Mouse (Mus musculus): ENCODE results near the gene Med12l. TPM values are rescaled to one million over a fixed set of nuclear protein-coding genes. Genes with fewer than 3 reads are reported as not detected.
A peak's percentile ranks its signal among the peaks of the same experiment; 100 is the strongest.

Med12l gene
- polyA plus RNA-seq, 1 experiment from 2014 or later: 1.4 TPM

GRCm38 (mm10) chr3:59176871-59177270 is 171.2 kb downstream of the Med12l start:
- Histone ChIP-seq H3K9ac (ENCODE audit: low read length) (no peak overlapping the region), H3K9me3 (ENCODE audit: control insufficient read depth, low read length) (no peaks in the 10 kb centered on the region), H3K4me2 (ENCODE audit: low read depth, low read length) (no peak overlapping the region), H3K4me1 (replicated peaks; ENCODE audit: control insufficient read depth, insufficient read depth, low read length) (peaks cover 6% of the 10 kb centered on the region), H3K36me3 (ENCODE audit: control insufficient read depth, insufficient read depth, low read length) (no peaks in the 10 kb centered on the region), H3K27me3 (ENCODE audit: control insufficient read depth, insufficient read depth, low read depth, low read length) (no peaks in the 10 kb centered on the region), H3K4me3 (ENCODE audit: low read length) (no peak overlapping the region), H3K27ac (ENCODE audit: low read length) (no peak overlapping the region)
- ATAC-seq (ENCODE audit: low read depth): no peak
- 66% methylated on average over 5 of the region's 5 CpGs for WGBS

DNA sequence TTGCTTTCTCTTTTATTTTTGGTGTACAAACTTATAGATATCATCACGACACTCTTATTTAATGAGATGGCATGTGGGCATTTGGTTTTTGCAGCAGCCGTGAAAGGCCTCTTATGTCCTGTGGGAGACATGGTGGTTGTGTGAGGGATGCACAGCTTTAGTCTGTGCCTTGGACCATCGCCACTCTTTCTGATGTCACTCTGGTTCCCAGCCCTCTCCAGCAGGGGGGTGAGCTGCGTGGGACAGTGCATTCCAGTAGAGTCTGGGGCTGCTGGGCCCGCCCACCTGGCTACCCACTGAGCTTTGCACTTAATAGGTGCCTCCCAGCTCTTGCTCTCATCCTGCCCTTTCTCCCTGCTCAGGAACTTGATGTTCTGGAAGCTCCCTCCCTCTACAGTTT is 175.5 kb downstream of the Med12l start:
- Histone ChIP-seq H3K4me3 (ENCODE audit: low read length) (no peak overlapping the region), H3K4me1 (replicated peaks; ENCODE audit: control insufficient read depth, insufficient read depth, low read length) (peaks cover 6% of the 10 kb centered on the region; the same call in 1 of the 2 replicates), H3K27ac (ENCODE audit: low read length) (no peak overlapping the region), H3K4me2 (ENCODE audit: low read depth, low read length) (no peak overlapping the region), H3K9me3 (ENCODE audit: control insufficient read depth, low read length) (no peaks in the 10 kb centered on the region), H3K36me3 (ENCODE audit: control insufficient read depth, insufficient read depth, low read length) (no peaks in the 10 kb centered on the region), H3K9ac (ENCODE audit: low read length) (no peak overlapping the region), H3K27me3 (ENCODE audit: control insufficient read depth, insufficient read depth, low read depth, low read length) (no peaks in the 10 kb centered on the region)
- 0 out of 2 replicates have a peak, but pooled peaks have one; percentile 17 for ATAC-seq (ENCODE audit: low read depth)
- WGBS: 54% methylated on average over 5 of the region's 5 CpGs

DNA sequence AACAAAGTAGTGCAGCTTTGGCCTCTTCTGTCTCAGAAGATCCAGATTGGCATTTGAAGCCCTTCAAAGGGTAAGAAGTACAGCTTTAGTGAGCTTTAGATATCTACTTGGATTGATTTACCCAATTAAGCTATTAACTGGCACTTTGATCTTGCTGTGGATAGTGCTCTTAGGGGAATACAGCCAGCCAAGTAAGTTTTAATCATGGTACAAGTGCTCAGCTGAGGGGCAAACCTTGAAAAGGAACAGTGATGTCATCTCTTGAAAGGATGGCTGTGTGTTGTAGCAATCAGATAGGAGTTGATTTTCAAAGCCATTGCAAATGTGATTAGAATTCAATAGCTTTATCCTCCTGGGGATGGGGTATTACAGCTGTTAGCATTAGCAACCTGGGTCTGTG is 176.5 kb downstream of the Med12l start:
- Histone ChIP-seq H3K4me3 (ENCODE audit: low read length) (no peak overlapping the region), H3K27ac (ENCODE audit: low read length) (no peak overlapping the region), H3K4me2 (ENCODE audit: low read depth, low read length) (no peak overlapping the region), H3K27me3 (ENCODE audit: control insufficient read depth, insufficient read depth, low read depth, low read length) (no peaks in the 10 kb centered on the region), H3K36me3 (ENCODE audit: control insufficient read depth, insufficient read depth, low read length) (no peaks in the 10 kb centered on the region), H3K4me1 (replicated peaks; ENCODE audit: control insufficient read depth, insufficient read depth, low read length) (peaks cover 6% of the 10 kb centered on the region; the same call in 1 of the 2 replicates), H3K9ac (ENCODE audit: low read length) (no peak overlapping the region), H3K9me3 (ENCODE audit: control insufficient read depth, low read length) (no peaks in the 10 kb centered on the region)
- no peak for ATAC-seq (ENCODE audit: low read depth)

- Histone ChIP-seq H3K4me2 (ENCODE audit: low read depth, low read length) (no peak overlapping the region), H3K36me3 (ENCODE audit: control insufficient read depth, insufficient read depth, low read length) (no peaks in the 10 kb centered on the region), H3K4me3 (ENCODE audit: low read length) (no peak overlapping the region), H3K27ac (ENCODE audit: low read length) (no peak overlapping the region; the same call in 1 of the 2 replicates), H3K27me3 (ENCODE audit: control insufficient read depth, insufficient read depth, low read depth, low read length) (no peaks in the 10 kb centered on the region), H3K9ac (ENCODE audit: low read length) (no peak overlapping the region), H3K4me1 (replicated peaks; ENCODE audit: control insufficient read depth, insufficient read depth, low read length) (peaks cover 3% of the 10 kb centered on the region; the same call in 1 of the 2 replicates), H3K9me3 (ENCODE audit: control insufficient read depth, low read length) (no peaks in the 10 kb centered on the region)
- ATAC-seq (ENCODE audit: low read depth): peak; percentile 56; the same call in 1 of the 2 replicates
- WGBS: 50% methylated on average over 4 of the region's 4 CpGs
Measured at GRCm38 (mm10) chr3:59185662-59186061, 180.0 kb downstream of the Med12l start.

DNA sequence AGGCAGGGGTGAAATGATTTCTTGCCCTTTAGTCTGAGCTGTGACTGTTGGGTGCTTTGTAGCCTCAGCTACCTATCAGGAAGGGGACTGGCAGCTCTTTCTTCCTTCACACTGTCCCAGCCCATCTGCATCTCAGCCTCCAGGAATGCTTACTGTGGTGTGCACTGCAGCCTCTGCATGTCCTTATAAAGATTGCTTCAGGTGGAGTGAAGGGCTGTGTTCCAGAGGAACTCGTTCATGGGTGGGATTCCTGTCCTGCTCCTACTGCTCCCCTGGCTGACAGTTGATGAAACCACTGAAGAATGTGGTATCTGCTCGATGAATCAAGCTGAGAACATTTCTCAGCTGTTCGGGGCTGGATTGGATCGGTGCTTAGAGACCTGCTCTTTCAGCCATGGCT is 181.7 kb downstream of the Med12l start:
- Histone ChIP-seq H3K36me3 (ENCODE audit: control insufficient read depth, insufficient read depth, low read length) (no peaks in the 10 kb centered on the region), H3K4me1 (replicated peaks; ENCODE audit: control insufficient read depth, insufficient read depth, low read length) (0 out of 2 replicates have a peak, but pooled peaks cover 3% of the 10 kb centered on the region), H3K27ac (ENCODE audit: low read length) (no peak overlapping the region), H3K9me3 (ENCODE audit: control insufficient read depth, low read length) (no peaks in the 10 kb centered on the region), H3K9ac (ENCODE audit: low read length) (no peak overlapping the region), H3K4me3 (ENCODE audit: low read length) (no peak overlapping the region), H3K27me3 (ENCODE audit: control insufficient read depth, insufficient read depth, low read depth, low read length) (no peaks in the 10 kb centered on the region), H3K4me2 (ENCODE audit: low read depth, low read length) (no peak overlapping the region)
- no peak for ATAC-seq (ENCODE audit: low read depth)
- WGBS: 71% methylated on average over 4 of the region's 4 CpGs

GRCm38 (mm10) chr3:59191674-59192073 is 186.0 kb downstream of the Med12l start:
- Histone ChIP-seq H3K4me3 (ENCODE audit: low read length) (no peak overlapping the region), H3K27me3 (ENCODE audit: control insufficient read depth, insufficient read depth, low read depth, low read length) (no peaks in the 10 kb centered on the region), H3K9ac (ENCODE audit: low read length) (no peak overlapping the region), H3K4me1 (replicated peaks; ENCODE audit: control insufficient read depth, insufficient read depth, low read length) (no peaks in the 10 kb centered on the region), H3K36me3 (ENCODE audit: control insufficient read depth, insufficient read depth, low read length) (no peaks in the 10 kb centered on the region), H3K27ac (ENCODE audit: low read length) (no peak overlapping the region), H3K9me3 (ENCODE audit: control insufficient read depth, low read length) (no peaks in the 10 kb centered on the region), H3K4me2 (ENCODE audit: low read depth, low read length) (no peak overlapping the region)
- ATAC-seq (ENCODE audit: low read depth): no peak
- WGBS: 94% methylated on average over 6 of the region's 6 CpGs

DNA sequence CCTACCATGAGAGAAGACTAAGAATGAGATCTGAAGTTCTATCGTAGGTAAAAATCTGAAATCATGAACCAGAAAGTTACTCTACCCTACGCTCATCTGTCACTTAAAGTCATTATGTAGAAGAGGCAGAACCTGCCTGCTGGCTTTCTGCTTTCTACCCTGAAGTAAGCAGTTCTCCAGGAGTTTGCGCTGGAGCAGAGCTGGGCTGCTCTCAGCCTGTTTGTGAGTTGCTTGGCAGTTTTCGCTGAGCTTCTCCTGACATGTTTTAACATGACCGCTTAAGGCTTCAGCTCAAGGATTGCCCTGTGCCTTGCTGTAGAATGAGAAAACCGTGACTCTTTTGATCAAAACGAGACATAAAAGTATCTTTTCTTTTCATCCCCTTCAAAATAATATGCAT is 188.5 kb downstream of the Med12l start:
- Histone ChIP-seq H3K27me3 (ENCODE audit: control insufficient read depth, insufficient read depth, low read depth, low read length) (no peaks in the 10 kb centered on the region), H3K4me2 (ENCODE audit: low read depth, low read length) (no peak overlapping the region), H3K9ac (ENCODE audit: low read length) (no peak overlapping the region), H3K4me3 (ENCODE audit: low read length) (no peak overlapping the region), H3K36me3 (ENCODE audit: control insufficient read depth, insufficient read depth, low read length) (no peaks in the 10 kb centered on the region), H3K9me3 (ENCODE audit: control insufficient read depth, low read length) (no peaks in the 10 kb centered on the region), H3K27ac (ENCODE audit: low read length) (no peak overlapping the region), H3K4me1 (replicated peaks; ENCODE audit: control insufficient read depth, insufficient read depth, low read length) (no peaks in the 10 kb centered on the region)
- ATAC-seq (ENCODE audit: low read depth): no peak
- WGBS: 90% methylated on average over 7 of the region's 7 CpGs

DNA sequence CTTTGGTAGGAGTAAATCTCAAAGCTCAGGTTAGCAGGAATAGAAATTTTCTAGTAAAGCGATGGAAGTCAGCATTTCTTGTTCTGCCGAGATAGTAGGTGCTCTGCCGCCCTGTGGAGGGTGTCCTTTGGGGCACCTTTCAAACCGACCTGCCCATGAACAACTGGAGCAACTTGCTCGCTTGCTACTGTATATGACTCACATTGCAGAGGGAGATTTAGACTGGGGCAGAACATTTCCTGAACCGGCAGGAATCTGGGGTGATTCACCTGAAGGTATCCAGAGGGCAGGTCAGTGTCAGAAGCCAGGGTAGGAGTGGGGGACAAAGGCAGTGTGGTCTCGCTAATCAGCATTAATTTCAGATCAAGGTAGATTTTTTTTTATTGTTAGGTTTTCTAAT is 189.3 kb downstream of the Med12l start, which contains the start of gene Gpr87:
Gene Gpr87 (minus strand): TSS at position 167 of the 400 bp plus-strand sequence.
- no peaks in the 10 kb centered on the region for H3K9me3 ChIP-seq (ENCODE audit: control insufficient read depth, low read length)
- 79% methylated on average over 7 of the region's 7 CpGs for WGBS
- H3K27me3 ChIP-seq (ENCODE audit: control insufficient read depth, insufficient read depth, low read depth, low read length): no peaks in the 10 kb centered on the region
- H3K36me3 ChIP-seq (ENCODE audit: control insufficient read depth, insufficient read depth, low read length): no peaks in the 10 kb centered on the region
- H3K4me1 ChIP-seq (replicated peaks; ENCODE audit: control insufficient read depth, insufficient read depth, low read length): no peaks in the 10 kb centered on the region
- H3K4me2 ChIP-seq (ENCODE audit: low read depth, low read length): no peak within 1 kb of the TSS
- H3K9ac ChIP-seq (ENCODE audit: low read length): no peak within 1 kb of the TSS
- no peak for ATAC-seq (ENCODE audit: low read depth)
- H3K4me3 ChIP-seq (ENCODE audit: low read length): no peak within 1 kb of the TSS
- no peak within 1 kb of the TSS for H3K27ac ChIP-seq (ENCODE audit: low read length)

GRCm38 (mm10) chr3:59197329-59197948 is 191.8 kb downstream of the Med12l start:
- Histone ChIP-seq H3K27me3 (ENCODE audit: control insufficient read depth, insufficient read depth, low read depth, low read length) (no peaks in the 10 kb centered on the region), H3K9ac (ENCODE audit: low read length) (no peak overlapping the region), H3K4me2 (ENCODE audit: low read depth, low read length) (no peak overlapping the region), H3K9me3 (ENCODE audit: control insufficient read depth, low read length) (no peaks in the 10 kb centered on the region), H3K36me3 (ENCODE audit: control insufficient read depth, insufficient read depth, low read length) (no peaks in the 10 kb centered on the region), H3K4me3 (ENCODE audit: low read length) (no peak overlapping the region), H3K4me1 (replicated peaks; ENCODE audit: control insufficient read depth, insufficient read depth, low read length) (no peaks in the 10 kb centered on the region; the same call in 1 of the 2 replicates), H3K27ac (ENCODE audit: low read length) (no peak overlapping the region)
- no peak for ATAC-seq (ENCODE audit: low read depth)
- 58% methylated on average over 4 of the region's 4 CpGs for WGBS

Data from lung, embryonic 16.5 days (tissue).